Mouse (Mus musculus): ENCODE data around the gene Bbs10.

The Bbs10 gene

GRCm38 (mm10) chr10:111320579-111320978 is 22.1 kb downstream of the Bbs10 start:
- no peak for DNase-seq (ENCODE audit: low read depth, low spot score)

GRCm38 (mm10) chr10:111327957-111328356 is 29.5 kb downstream of the Bbs10 start:
- DNase-seq (ENCODE audit: low read depth, low spot score) = no peak

- no peak for DNase-seq (ENCODE audit: low read depth, low spot score)
These were observed 30.8 kb downstream of the Bbs10 start for GRCm38 (mm10) chr10:111329326-111329725.

GRCm38 (mm10) chr10:111334902-111335301 is 36.4 kb downstream of the Bbs10 start:
- DNase-seq (ENCODE audit: low read depth, low spot score) = no peak

GRCm38 (mm10) chr10:111335517-111336352 is 37.3 kb downstream of the Bbs10 start:
- no peak for DNase-seq (ENCODE audit: low read depth, low spot score)

- DNase-seq (ENCODE audit: low read depth, low spot score) = no peak
These were observed 37.9 kb downstream of the Bbs10 start for GRCm38 (mm10) chr10:111336353-111336713.

- no peak for DNase-seq (ENCODE audit: low read depth, low spot score)
These were observed 40.8 kb downstream of the Bbs10 start for GRCm38 (mm10) chr10:111339296-111339695.

- no peak for DNase-seq (ENCODE audit: low read depth, low spot score)
These were observed 43.3 kb downstream of the Bbs10 start for GRCm38 (mm10) chr10:111341761-111342160.

- DNase-seq (ENCODE audit: low read depth, low spot score) = no peak
These were observed 45.1 kb downstream of the Bbs10 start for GRCm38 (mm10) chr10:111343555-111343954.

- no peak for DNase-seq (ENCODE audit: low read depth, low spot score)
These were observed 49.8 kb downstream of the Bbs10 start for GRCm38 (mm10) chr10:111348263-111348662.
